Comparison of ENCODE assay signal across 14 mouse cellular contexts in the genomic region with DNA sequence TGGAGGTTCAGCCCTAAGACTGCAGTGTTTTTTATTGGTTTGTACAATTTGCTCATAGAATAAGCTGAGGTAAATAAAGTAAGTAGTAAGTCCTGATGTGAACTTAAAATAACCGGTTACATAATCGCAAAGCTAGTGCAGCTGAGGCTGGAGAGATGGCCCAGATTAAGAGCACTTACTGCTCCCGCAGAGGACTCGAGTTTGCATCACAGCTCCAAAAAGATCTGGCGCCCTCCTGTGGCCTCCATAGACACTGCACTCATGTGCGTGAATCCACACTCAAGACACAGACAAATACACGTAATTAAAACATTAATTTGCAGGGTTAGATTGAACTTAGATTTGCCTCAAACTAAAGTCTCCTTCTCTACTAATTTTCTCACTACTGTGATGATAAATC.
DNase-seq lines count a peak whose midpoint lies in the region; ATAC-seq and TF ChIP-seq lines count a peak whose summit lies in the region.
"Had no signal": no experiment of that assay in that cellular context is flagged by ENCODE, and none has a peak within 500 bp of the region (broad histone marks: within the 10 kb centered on the region; RNA-seq: fewer than 3 reads in every experiment).

No protein-coding gene starts in this region.

- no peak for DNase-seq in heart, postnatal 0 days (ENCODE audit: low spot score)
- DNase-seq in heart, postnatal 25 days (ENCODE audit: low spot score), result no peak
- DNase-seq in midbrain, postnatal 0 days (ENCODE audit: low spot score), result no peak
- peak; percentile 66 for DNase-seq in ZHBTc4 (ENCODE audit: low read depth, low spot score)
- peak; percentile 43 to 48 for DNase-seq in thymus, postnatal 36 days
- no peak for DNase-seq in adrenal gland, adult 2 months
- DNase-seq: adrenal gland, postnatal 25 days; cerebellum, adult 2 months; kidney, adult 18-20 months had no signal

- H3K27ac ChIP-seq in heart, postnatal 0 days (ENCODE audit: low read depth), result no peak overlapping the region
- H3K27ac ChIP-seq in midbrain, postnatal 0 days (ENCODE audit: low read depth, low read length), result no peak overlapping the region
- H3K27ac ChIP-seq in midbrain, embryonic 16.5 days (ENCODE audit: low read length), result no peak overlapping the region
- no peak overlapping the region for H3K27ac ChIP-seq in hindbrain, embryonic 13.5 days
- H3K27ac ChIP-seq: heart, embryonic 15.5 days had no signal

- no peak for TF ChIP-seq EP300 in heart, postnatal 0 days (IDR thresholded peaks at IDR 0.05; ENCODE audit: low read depth)

- intact Hi-C loops in heart, postnatal 25 days (cut with DNase I), result loop anchor here (10.0 kb wide), 1 partner anchor 89 kb away; no protein-coding TSS in a partner anchor

- H3K4me1 ChIP-seq in heart, postnatal 0 days (ENCODE audit: control insufficient read depth, insufficient read depth), result no peaks in the 10 kb centered on the region
- H3K4me1 ChIP-seq in midbrain, postnatal 0 days (ENCODE audit: insufficient read depth, low read length), result no peaks in the 10 kb centered on the region
- no peaks in the 10 kb centered on the region for H3K4me1 ChIP-seq in midbrain, embryonic 16.5 days (ENCODE audit: control insufficient read depth, insufficient read depth, low read length)
- no peaks in the 10 kb centered on the region for H3K4me1 ChIP-seq in hindbrain, embryonic 13.5 days (replicated peaks)
- H3K4me1 ChIP-seq: heart, embryonic 15.5 days had no signal

- H3K36me3 ChIP-seq in heart, postnatal 0 days (replicated peaks; ENCODE audit: control insufficient read depth, insufficient read depth, low read length), result no peaks in the 10 kb centered on the region
- H3K36me3 ChIP-seq in midbrain, postnatal 0 days (ENCODE audit: insufficient read depth, low read length), result no peaks in the 10 kb centered on the region
- H3K36me3 ChIP-seq in midbrain, embryonic 16.5 days (ENCODE audit: control insufficient read depth, insufficient read depth, low read length), result no peaks in the 10 kb centered on the region
- no peaks in the 10 kb centered on the region for H3K36me3 ChIP-seq in hindbrain, embryonic 13.5 days
- H3K36me3 ChIP-seq: G1E; heart, embryonic 15.5 days had no signal

- no peak for ATAC-seq in heart, postnatal 0 days (ENCODE audit: insufficient read depth, low read depth)
- ATAC-seq in midbrain, postnatal 0 days (ENCODE audit: low FRiP score), result no peak
- no peak for ATAC-seq in midbrain, embryonic 16.5 days
- ATAC-seq in hindbrain, embryonic 13.5 days (ENCODE audit: low FRiP score), result no peak

- WGBS in heart, postnatal 0 days, result 78% methylated on average over 7 of the region's 7 CpGs
- WGBS in midbrain, postnatal 0 days, result 86% methylated on average over 7 of the region's 7 CpGs
- 84% methylated on average over 7 of the region's 7 CpGs for WGBS in midbrain, embryonic 16.5 days
- 87% methylated on average over 7 of the region's 7 CpGs for WGBS in hindbrain, embryonic 13.5 days

- no peak overlapping the region for H3K9ac ChIP-seq in heart, postnatal 0 days (replicated peaks; ENCODE audit: low read depth, low read length)
- H3K9ac ChIP-seq in midbrain, postnatal 0 days (replicated peaks; ENCODE audit: low read length, poor library complexity, severe bottlenecking), result no peak overlapping the region
- no peak overlapping the region for H3K9ac ChIP-seq in midbrain, embryonic 16.5 days (ENCODE audit: low read depth, low read length)
- no peak overlapping the region for H3K9ac ChIP-seq in hindbrain, embryonic 13.5 days
- H3K9ac ChIP-seq: heart, embryonic 15.5 days had no signal

- H3K27me3 ChIP-seq in heart, postnatal 0 days (ENCODE audit: control insufficient read depth, insufficient read depth, low read length), result no peaks in the 10 kb centered on the region
- H3K27me3 ChIP-seq in midbrain, postnatal 0 days (ENCODE audit: insufficient read depth, low read length), result no peaks in the 10 kb centered on the region
- no peaks in the 10 kb centered on the region for H3K27me3 ChIP-seq in midbrain, embryonic 16.5 days (ENCODE audit: control insufficient read depth, insufficient read depth, low read depth, low read length)
- no peaks in the 10 kb centered on the region for H3K27me3 ChIP-seq in hindbrain, embryonic 13.5 days
- H3K27me3 ChIP-seq: heart, embryonic 15.5 days had no signal

- H3K4me2 ChIP-seq in heart, postnatal 0 days (ENCODE audit: low read depth, low read length), result no peak overlapping the region
- H3K4me2 ChIP-seq in midbrain, postnatal 0 days (ENCODE audit: low read depth, low read length, poor library complexity, severe bottlenecking), result no peak overlapping the region
- H3K4me2 ChIP-seq in midbrain, embryonic 16.5 days (ENCODE audit: low read length), result no peak overlapping the region
- H3K4me2 ChIP-seq in hindbrain, embryonic 13.5 days, result no peak overlapping the region
- H3K4me2 ChIP-seq: heart, embryonic 15.5 days; midbrain, embryonic 11.5 days had no signal

- TF ChIP-seq CTCF in heart, postnatal 0 days (IDR thresholded peaks at IDR 0.05; ENCODE audit: low read depth), result 0 out of 2 replicates have a peak, but pooled peaks have one; percentile 2
- peak; percentile 33; the same call in 1 of the 2 replicates for TF ChIP-seq CTCF in midbrain, postnatal 0 days (IDR thresholded peaks at IDR 0.05)

- H3K4me3 ChIP-seq in heart, postnatal 0 days (ENCODE audit: low read depth, low read length), result no peak overlapping the region
- H3K4me3 ChIP-seq in midbrain, postnatal 0 days (ENCODE audit: low read depth, low read length), result no peak overlapping the region
- H3K4me3 ChIP-seq in midbrain, embryonic 16.5 days (ENCODE audit: low read depth, low read length), result no peak overlapping the region
- no peak overlapping the region for H3K4me3 ChIP-seq in hindbrain, embryonic 13.5 days
- H3K4me3 ChIP-seq: heart, embryonic 15.5 days had no signal

- no peaks in the 10 kb centered on the region; the same call in 1 of the 2 replicates for H3K9me3 ChIP-seq in heart, postnatal 0 days (replicated peaks; ENCODE audit: control insufficient read depth, low read length)
- no peaks in the 10 kb centered on the region for H3K9me3 ChIP-seq in midbrain, postnatal 0 days (ENCODE audit: low read length)
- H3K9me3 ChIP-seq in midbrain, embryonic 16.5 days (replicated peaks; ENCODE audit: control insufficient read depth, low read length, poor library complexity, severe bottlenecking), result peaks cover 10% of the 10 kb centered on the region; the same call in 1 of the 2 replicates
- H3K9me3 ChIP-seq in hindbrain, embryonic 13.5 days, result 0 out of 2 replicates have a peak, but pooled peaks cover 11% of the 10 kb centered on the region
- H3K9me3 ChIP-seq: heart, embryonic 15.5 days had no signal

Comparison
In these comparisons a context has a peak if more than half of its experiments do, and no peak if none do; other contexts are left out.
1. DNase-seq: peak in ZHBTc4 (single experiment) and thymus, postnatal 36 days (2 of 2); none in heart, postnatal 0 days (single experiment), heart, postnatal 25 days (single experiment), midbrain, postnatal 0 days (single experiment) and adrenal gland, adult 2 months (single experiment).